Mouse (Mus musculus): ENCODE measurements around the gene Tmem230. TPM values are rescaled to one million over a fixed set of nuclear protein-coding genes. Genes with fewer than 3 reads are reported as not detected.

The Tmem230 gene
- total RNA-seq, 2 experiments from 2014 or later: 13.3 to 21.3 TPM

- ATAC-seq (replicated peaks; ENCODE audit: low FRiP score, poor library complexity, severe bottlenecking): no peak
Observed at GRCm38 (mm10) chr2:132276249-132276648, 28.6 kb upstream of the Tmem230 start.

GRCm38 (mm10) chr2:132275527-132275926 lies 27.9 kb upstream of the Tmem230 start:
- ATAC-seq (replicated peaks; ENCODE audit: low FRiP score, poor library complexity, severe bottlenecking): no peak

GRCm38 (mm10) chr2:132272694-132273389 lies 25.2 kb upstream of the Tmem230 start:
- ATAC-seq (replicated peaks; ENCODE audit: low FRiP score, poor library complexity, severe bottlenecking): no peak

DNA sequence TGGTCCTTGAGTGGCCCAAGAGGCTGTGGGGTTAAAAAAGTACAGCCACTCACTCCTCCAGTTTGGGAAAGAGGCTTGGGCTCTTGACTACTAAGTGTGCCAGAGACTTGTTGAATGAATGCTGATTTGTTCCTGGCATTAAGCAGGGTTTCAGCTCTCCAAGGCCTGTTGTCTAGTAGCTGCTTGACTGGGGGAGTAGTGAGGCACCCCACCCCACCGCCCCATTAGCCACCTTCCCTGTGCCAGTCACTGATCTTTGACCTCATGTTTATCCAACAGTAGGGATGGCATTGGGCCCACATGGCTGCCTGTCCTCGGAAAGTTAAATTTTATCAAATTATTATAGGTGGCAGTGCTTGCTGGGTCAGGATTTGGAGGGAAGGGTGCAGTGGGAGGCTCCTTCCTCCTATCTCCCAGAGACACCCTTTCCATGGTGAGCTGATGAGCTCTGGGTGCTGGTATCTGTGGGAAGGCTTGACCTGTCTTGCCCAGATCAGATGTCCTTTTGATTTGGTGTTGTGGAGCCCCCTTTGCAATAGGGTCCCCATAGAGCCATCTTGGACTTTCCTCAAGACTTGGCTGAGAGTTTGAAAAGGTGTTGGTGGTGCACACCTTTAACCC lies 22.8 kb upstream of the Tmem230 start:
- ATAC-seq (replicated peaks; ENCODE audit: low FRiP score, poor library complexity, severe bottlenecking): 0 out of 2 replicates have a peak, but pooled peaks have one; percentile 35

DNA sequence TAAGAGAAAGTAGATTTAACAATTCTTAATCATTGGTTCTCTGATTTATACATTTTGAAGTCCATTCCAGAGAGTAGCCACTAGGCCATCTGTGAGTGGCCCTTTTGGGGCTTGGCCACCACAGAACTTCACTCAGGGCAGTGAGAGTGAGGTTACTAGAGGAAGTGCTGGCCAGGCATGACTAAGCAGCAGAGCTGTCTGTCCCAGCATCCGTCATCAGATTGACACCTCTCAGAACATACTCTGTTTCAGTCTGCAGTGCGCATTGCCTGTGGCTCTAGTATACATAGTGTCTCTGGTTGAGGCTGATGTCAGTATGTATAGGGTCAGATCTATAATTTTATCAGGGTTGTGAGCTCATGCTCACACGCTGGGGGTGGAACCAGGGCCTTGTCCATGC lies 21.6 kb upstream of the Tmem230 start:
- ATAC-seq (replicated peaks; ENCODE audit: low FRiP score, poor library complexity, severe bottlenecking): peak; percentile 54

DNA sequence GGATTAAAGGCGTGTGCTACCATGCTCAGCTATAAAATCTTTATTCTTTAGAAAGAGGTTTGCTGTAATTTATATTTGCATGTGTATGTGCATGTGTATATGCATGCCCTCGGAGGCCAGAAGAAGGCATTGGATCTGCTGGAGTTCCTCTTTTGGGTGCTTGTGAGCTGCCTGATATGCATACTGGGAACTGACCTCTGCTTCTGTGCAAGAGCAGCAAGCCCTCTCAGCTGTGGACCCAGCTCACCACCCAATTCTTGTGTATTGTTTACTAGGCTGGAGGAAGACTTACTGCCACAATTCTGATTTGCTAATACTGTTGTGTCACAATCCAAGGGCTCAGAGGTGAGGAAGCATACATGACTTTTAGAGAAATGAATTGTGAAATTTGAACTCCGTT lies 18.5 kb upstream of the Tmem230 start:
- ATAC-seq (replicated peaks; ENCODE audit: low FRiP score, poor library complexity, severe bottlenecking): no peak

DNA sequence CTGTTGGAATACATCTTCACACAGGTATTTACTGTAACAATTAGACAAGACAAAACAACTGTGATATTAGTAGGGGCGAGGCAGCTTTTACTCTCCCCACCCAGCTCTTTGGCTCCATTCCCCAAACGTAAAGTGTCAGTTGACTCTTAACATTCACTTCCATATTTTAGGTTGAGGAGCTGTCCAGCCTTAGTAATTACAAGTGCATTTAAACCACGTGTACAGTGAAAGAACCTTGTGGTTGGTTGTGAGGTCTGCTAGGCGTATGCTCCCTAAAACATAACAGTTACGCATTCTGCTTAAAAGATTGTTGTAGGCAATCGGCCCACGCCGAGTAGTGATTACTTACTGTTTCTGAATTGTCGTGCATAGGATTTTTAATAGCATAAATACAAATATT lies 17.6 kb upstream of the Tmem230 start:
- ATAC-seq (replicated peaks; ENCODE audit: low FRiP score, poor library complexity, severe bottlenecking): no peak

- ATAC-seq (replicated peaks; ENCODE audit: low FRiP score, poor library complexity, severe bottlenecking): no peak
Observed at GRCm38 (mm10) chr2:132264266-132264710, 16.7 kb upstream of the Tmem230 start.

GRCm38 (mm10) chr2:132263421-132264265 lies 16.0 kb upstream of the Tmem230 start:
- peak; percentile 38 for ATAC-seq (replicated peaks; ENCODE audit: low FRiP score, poor library complexity, severe bottlenecking)

DNA sequence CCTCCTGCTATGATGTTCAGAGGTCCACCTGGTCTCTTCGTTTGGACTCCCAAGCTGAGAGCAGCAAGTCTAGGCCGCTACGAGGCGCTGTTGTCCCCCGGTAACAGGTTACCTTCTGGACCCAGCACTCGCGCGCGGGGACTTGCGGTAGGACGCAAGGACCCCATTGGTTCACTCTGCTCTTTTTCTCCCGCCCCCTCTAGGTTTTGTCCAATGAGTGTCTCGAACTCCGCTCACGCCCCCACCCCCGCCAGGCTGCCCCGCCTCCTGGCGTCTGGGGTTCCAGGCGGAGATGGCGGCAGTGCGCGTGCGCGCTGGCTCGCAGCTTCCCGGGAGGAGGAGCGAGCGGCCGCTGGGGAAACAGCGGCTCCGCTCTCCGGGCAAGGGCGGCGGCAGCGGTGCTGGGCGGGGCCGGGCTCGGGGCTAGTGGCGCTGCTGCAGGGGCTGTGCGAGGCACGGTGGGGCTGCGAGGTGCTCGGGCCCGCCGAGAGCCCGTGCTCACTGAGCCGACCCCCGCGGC lies 15.3 kb upstream of the Tmem230 start, which contains the start of gene Cds2:
Gene Cds2 (plus strand): TSS at position 270 of the 520 bp plus-strand sequence.
- peak; percentile 95 for ATAC-seq (replicated peaks; ENCODE audit: low FRiP score, poor library complexity, severe bottlenecking)

DNA sequence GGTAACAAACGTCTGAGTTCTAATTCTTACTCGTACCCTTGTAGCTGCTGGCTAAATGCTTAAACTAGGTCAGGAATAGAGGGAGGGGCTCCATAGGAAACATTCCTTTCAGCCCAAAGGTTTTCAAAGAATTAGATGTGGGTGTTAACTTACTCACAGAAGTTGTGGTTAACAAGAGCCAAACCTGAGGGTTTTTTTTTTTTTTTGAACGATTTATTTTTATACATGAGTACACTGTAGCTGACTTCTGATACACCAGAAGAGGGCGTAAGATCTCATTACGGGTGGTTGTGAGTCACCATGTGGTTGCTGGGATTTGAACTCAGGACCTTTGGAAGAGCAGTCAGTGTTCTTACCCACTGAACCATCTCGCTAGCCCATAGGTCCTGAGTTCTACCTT lies 14.6 kb upstream of the Tmem230 start:
- no peak for ATAC-seq (replicated peaks; ENCODE audit: low FRiP score, poor library complexity, severe bottlenecking)

DNA sequence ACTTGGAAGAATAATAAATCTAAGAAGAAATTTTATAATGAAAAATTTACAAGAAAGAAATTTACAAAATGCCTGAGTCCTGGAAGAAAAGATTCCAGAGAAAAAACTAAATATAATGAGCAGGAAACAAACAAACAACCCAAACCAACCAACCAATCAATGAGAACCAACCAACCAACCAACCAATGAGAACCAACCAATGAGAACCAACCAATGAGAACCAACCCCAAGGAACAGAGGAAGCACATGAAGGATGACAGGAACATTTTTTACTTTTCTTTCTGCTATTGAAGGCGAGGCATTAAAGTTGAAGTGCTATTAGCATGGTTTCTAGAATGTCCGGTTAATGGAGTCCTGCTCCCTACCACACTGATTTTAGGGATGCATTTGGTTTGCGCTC lies 13.0 kb upstream of the Tmem230 start:
- ATAC-seq (replicated peaks; ENCODE audit: low FRiP score, poor library complexity, severe bottlenecking): no peak

DNA sequence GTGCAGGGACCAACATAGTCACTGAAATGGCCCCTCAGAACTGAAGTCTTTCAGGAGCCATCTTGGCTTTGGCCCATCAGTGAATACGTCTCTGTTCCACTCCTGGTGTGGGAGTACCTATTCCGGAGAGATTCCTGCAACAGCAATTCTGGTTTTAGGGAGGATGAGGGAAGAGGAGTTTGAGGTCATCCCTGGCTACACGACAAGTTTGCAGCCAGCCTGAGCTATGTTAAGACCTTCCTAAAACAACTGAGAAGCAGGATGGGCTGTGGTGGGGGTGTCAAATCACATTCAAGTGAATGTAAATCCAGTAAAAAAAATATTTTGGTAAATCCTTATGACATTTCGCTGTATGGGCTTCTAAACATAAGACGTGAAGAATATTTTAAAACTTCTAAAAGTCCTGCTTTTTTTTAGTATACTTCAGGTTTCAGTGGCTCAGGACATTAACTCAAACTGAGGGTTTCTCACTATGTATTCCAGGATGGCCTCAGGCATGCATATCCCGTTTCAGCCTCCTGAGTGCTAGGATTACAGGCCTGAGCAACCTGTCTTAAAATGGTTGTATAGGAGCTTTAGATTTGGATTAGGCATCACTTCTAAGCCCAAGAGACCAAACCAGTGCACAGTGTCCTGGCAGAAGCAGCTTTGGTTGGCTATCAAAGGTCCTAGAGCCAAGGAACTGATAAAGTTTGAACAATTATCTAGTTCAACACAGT lies 9.9 kb upstream of the Tmem230 start:
- no peak for ATAC-seq (replicated peaks; ENCODE audit: low FRiP score, poor library complexity, severe bottlenecking)

- ATAC-seq (replicated peaks; ENCODE audit: low FRiP score, poor library complexity, severe bottlenecking): no peak
Observed at GRCm38 (mm10) chr2:132253603-132254002, 6.0 kb upstream of the Tmem230 start.

DNA sequence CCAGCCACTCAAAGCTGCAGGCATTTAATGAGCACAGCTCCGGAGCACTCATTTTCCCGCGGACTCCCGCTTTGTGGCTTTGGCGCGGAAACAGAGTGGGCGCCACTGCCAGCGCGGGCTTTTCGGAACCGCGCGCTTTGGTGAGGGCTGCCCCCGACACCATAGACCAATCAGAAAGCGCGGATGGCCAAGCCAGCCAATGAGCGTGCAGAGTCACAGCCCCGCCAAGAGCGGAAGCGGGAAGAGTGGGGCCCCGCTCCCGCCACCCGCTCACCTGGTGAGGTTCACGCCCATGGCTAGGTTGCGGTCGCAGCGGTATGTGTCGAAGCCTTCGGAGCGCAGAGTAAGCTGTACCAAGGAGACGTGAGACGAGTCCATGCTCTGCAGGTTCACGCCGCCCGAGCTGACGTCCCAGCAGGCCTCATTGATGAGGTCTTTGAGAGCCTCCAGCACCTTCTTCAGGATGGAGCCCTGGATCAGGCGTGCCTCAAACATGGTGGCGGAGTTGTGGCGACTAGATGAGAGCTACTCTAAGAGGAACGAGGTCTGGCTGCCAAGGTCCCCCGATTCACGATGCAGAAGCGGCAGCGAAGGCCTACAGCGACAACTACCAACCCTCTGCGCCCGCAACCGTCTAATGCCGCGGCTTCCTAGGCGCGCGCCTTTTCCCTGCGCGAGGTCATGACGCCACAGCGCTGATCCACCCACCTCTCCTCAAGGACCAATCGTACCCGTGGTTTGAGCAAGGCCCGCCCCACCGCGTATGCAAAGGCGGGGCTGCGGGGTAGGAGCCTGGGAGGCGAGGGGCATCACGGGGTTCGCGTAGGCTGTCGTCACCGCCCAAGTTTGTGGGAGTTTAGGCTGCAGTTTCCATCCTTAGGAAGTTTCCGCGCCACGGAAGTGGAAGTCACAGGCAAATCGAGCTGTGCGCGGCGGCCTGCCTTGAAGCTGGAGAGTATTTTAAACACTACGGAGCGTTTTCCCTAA lies 5.2 kb upstream of the Tmem230 start, which contains the start of gene Pcna:
Gene Pcna (minus strand): TSS at position 773 of the 987 bp plus-strand sequence.
- peak; percentile 95 for ATAC-seq (replicated peaks; ENCODE audit: low FRiP score, poor library complexity, severe bottlenecking)

GRCm38 (mm10) chr2:132251911-132252310 lies 4.3 kb upstream of the Tmem230 start:
- no peak for ATAC-seq (replicated peaks; ENCODE audit: low FRiP score, poor library complexity, severe bottlenecking)

GRCm38 (mm10) chr2:132243370-132243769 lies 4.2 kb downstream of the Tmem230 start:
- no peak for ATAC-seq (replicated peaks; ENCODE audit: low FRiP score, poor library complexity, severe bottlenecking)

GRCm38 (mm10) chr2:132240457-132240856 lies 7.2 kb downstream of the Tmem230 start:
- ATAC-seq (replicated peaks; ENCODE audit: low FRiP score, poor library complexity, severe bottlenecking): peak; percentile 66; the same call in 1 of the 2 replicates

Data from erythroblast, adult 5-6 weeks (primary cell).